Mouse (Mus musculus): ENCODE results near the gene Dab1.

DNA sequence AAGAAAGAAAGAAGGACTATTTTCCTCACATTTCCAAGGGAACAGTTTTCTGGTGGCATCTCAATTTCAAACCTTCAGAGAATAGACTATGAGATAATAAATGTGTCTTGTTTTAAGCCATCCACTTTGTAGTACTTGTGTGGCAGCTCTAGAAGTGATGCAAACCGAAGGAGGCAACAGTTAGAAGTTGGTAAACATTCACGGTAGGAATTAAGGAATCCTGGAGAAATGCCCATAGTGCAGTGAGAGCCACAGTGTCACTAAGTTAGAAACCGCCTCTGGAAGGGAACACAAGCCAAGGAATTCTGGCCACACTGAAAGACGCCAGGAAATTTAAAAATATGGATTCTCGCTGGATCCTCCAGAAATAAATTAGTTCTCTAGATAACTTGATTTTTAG lies 502.8 kb downstream of the Dab1 start:
- TF ChIP-seq MAX (IDR thresholded peaks at IDR 0.05; ENCODE audit: low read length) (no peak), KAT2A (conservative IDR thresholded peaks at IDR 0.05; ENCODE audit: low read depth, low read length) (no peak), CTCF (IDR thresholded peaks at IDR 0.05 in 2 of 3, conservative IDR thresholded peaks at IDR 0.05 in 1 of 3; ENCODE audit: control insufficient read depth in 1 of 3, insufficient read depth in 1 of 3, low read depth in 2 of 3, low read length in 3 of 3, poor library complexity in 1 of 3, severe bottlenecking in 1 of 3) (no peak), TCF12 (IDR thresholded peaks at IDR 0.05; ENCODE audit: low read depth, low read length) (no peak), POLR2AphosphoS5 (IDR thresholded peaks at IDR 0.05; ENCODE audit: borderline replicate concordance, low read depth, low read length) (no peak), POLR2A (IDR thresholded peaks at IDR 0.05; ENCODE audit: control insufficient read depth in 1 of 2, insufficient read depth in 1 of 2, low read depth in 1 of 2, low read length in 2 of 2, poor library complexity in 1 of 2) (no peak)

Data from MEL (cell line).